Mouse (Mus musculus) kidney, postnatal 4 days (tissue): ENCODE results near the gene Tm4sf5.
A peak's percentile ranks its signal among the peaks of the same experiment; 100 is the strongest.
"Not testable (repeated sequence)": the region's sequence is repeated elsewhere in the genome, so short reads cannot be mapped to it uniquely, and the experiment has no call there.

Experiments
- DNase-seq, 2 experiments: peaks; one replicate each; pipeline ENCODE4 v3.0.0; 2021; ENCODE audit warnings: mixed read lengths in 2 of 2

The Tm4sf5 gene

GRCm38 (mm10) chr11:70504970-70505369 is at the start of gene Tm4sf5:
Tm4sf5 (plus strand) TSS chr11:70505244.
- no peak for DNase-seq

DNA sequence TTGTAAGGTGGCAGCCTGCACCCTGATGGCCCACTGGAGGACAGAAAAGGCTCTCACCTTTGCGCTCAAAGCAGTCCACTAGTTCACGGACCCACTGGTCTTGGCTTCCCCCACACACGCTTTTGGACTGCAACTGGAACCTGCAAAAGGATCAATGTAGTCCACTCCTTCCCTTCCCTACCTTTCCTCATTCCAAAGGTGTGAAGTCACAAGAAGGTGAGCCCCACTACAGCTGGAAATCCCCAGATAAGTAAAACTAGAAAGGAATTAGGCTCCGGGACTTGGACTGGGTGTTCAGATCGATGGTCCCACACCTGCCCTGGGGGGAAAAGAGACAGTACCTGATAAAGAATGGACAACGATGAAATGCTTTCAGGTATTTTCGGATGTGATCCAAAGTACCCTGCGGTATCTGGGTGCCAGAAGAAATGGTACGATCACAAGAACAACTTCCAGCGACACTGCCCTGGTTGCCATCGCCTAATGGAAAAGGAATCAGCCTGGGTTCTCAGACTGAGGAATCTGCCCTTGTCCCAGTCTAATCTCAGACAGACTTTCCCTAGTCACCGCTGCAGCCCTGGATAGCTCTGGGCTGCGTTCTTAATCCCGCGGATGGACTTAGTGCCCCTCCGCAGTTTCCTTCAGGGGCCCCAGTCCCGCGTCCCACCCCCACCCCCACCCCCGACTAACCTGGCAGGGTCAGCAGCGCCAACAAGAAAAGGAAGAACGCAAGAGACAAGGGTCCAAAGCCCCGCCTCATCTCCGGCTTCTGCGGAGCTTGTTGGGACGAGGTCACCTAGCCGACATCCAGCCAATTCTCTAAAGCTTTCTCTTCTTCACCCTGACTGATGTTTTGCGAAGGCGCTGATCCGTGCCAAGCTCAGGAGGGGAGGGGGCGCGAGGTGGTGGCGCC is 46.1 kb upstream of the Tm4sf5 start, which contains the start of gene Zmynd15:
Gene Zmynd15 (plus strand): TSS at position 746 of the 913 bp plus-strand sequence.
- DNase-seq = no peak

DNA sequence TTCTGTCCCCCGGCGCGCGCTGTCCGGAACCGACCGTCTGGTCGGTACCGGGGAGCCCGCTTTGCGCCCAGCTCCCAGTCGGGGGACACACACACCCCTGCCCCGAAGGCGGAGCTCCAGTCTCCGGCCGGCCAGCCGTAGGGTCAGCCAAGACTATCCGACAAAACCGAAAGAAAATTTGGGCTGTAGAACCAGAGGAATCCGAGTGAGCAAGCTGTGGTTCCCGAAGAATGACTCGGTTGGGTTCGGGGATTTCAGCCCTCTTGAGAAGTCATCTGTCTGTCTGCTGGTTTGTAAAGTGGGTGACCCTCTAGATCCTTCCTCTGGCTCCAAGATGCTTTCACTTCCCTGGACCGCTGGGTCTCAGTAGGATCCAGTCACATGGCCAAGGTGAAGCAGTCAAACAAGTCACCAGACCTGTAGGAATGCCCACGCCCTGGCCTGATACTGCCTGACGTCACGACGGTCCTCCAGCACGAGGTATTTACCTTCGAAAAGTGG is 45.4 kb upstream of the Tm4sf5 start, which contains the start of gene Cxcl16:
Gene Cxcl16 (minus strand): TSS at position 384 of the 501 bp plus-strand sequence.
- peak; percentile 61 to 73 for DNase-seq

DNA sequence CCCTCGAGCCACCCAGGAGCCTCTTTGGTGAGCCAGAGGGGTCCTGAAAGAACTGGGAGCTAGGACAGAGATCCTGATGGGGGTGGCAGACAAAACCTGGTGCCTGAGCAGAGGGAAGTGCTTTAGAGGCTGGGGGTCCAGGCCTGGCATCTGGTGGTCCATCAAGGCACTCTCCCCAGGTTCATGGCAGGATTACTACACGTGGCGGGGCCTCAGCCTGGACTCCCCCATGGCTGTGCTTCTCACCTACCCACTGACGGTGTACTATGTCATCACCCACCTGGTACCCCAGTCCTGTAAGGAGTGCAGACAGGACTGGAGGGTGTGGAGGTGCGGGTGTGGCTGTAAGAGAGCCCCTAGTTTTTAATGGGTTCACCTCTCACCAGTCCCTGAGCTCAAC is 41.1 kb upstream of the Tm4sf5 start:
- DNase-seq = no peak

DNA sequence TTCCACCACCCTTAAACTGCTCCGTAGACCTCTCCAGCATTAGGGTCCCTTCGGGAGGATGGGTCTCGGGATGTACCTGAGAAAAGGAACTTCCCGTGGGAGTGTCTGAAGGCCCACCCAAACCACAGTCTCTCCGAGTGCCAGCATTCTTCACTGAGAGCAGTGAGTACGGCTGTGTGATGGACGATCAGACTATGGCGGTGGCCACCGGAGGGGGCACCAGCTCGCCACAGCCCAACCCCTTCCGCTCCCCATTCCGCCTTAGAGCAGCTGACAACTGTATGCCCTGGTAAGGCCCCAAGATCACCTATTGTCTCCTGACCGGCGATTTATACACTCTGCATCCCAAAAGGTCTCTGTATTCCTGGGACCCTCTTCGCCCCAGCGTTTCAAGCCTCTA is 39.8 kb upstream of the Tm4sf5 start:
- DNase-seq = no peak

GRCm38 (mm10) chr11:70465824-70466223 is 39.2 kb upstream of the Tm4sf5 start:
- DNase-seq = peak; percentile 70 to 73

DNA sequence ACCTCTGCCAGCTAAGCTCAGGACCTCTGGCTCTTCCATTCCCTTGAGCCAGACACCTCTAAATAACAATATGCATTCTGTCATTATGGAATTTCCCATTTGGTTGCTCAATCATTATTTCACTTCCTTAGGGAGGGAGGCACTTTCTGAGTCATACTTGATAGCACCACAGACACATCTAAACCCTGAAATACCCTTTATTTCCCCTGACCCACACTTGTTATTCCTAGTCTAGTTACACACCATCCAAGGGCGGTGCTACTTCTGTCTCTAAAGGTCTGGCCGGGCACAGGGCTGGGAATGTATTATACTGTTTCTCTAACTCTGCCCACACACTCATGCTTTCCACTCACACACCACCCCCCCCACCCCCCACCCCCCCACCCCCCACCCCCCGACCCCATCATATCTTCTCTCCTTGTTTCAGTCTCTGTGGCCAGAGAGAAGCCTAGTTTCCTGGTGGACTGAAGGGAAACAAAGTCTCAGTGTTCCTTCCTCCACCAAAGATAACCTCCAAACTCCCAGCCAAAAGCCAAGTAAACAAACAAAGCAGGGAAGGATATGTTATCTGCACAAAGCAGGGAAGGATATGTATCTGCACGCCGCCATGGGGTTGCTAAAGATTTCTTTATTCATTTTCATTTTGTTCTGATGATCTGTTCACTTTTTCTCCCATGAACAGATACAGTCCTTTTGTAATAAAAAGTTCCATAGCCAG is 37.0 kb upstream of the Tm4sf5 start:
- DNase-seq = no peak

- no peak for DNase-seq
These were observed 35.3 kb upstream of the Tm4sf5 start for GRCm38 (mm10) chr11:70469764-70470163.

DNA sequence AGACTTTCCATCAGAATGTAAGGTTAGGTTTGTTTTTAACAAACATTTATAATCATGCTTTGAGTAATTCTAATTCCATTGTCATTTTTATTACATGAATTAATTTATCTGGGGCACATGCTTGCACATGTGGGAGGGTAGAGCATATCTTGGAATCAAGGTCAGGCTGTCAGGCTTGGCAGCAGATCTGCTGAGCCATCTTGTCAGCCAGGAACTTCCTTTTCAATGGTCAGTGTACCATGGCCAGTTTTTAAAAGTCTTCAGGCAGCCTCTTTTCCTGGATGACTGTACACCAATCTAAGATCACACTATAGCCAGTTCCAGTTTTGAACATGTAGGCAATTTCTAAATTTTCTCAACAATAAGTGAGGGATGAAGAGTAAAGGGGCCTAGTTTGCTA is 32.3 kb upstream of the Tm4sf5 start:
- DNase-seq = no peak

GRCm38 (mm10) chr11:70473291-70473690 is 31.8 kb upstream of the Tm4sf5 start:
- DNase-seq = not testable (repeated sequence)

DNA sequence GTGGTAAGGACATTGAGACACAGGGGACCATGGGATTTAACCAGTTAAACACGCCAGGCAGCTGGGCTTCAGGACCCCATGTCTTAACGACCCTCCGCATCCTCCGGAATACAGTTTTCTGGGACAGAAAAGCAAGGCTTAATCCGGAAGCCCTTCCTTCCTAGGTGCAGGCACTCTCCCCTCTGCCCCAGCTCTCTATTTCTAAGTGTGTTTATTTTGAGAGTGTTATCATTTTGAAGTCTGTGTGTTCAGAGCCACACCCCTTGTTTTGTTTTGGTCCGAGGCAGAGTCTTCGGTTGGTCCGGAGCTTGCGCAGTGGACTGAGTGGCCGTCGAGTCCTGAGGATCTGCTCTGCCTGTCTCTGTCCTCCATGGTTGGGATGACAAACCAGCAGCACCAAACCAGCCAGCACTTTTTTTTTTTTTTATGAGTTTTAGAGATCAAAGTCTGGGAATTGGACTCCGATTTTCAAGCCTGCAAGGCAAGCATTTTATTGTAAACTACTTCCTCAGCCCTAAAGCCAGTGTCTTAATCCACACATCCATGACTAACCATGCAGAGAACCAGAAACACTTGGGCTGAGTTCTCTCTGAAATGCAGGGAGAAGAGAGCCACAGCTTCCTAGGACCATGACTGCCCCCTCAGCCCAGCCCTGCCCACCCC is 30.0 kb upstream of the Tm4sf5 start:
- DNase-seq = peak in 1 of 2 experiments; percentile 42

DNA sequence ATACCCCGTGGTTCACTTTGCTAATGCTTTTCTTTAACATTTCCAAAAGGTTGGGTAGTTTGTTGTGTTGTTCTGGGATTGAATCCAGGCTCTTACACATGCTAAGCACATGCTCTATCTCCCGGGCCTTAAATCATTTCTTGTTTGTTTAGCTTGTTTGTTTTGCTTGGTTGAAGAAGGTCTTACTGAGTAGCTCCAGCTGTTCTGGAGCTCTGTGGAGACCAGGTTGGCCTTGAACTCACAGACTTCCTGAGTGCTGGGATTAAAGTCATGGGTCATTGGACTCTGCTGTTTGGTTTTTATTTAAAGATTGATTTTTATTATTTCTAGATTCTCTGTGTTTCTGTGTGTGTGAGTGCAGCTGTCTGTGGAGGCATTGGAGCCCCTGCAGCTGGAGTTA is 19.5 kb upstream of the Tm4sf5 start:
- peak; percentile 33 to 54 for DNase-seq

DNA sequence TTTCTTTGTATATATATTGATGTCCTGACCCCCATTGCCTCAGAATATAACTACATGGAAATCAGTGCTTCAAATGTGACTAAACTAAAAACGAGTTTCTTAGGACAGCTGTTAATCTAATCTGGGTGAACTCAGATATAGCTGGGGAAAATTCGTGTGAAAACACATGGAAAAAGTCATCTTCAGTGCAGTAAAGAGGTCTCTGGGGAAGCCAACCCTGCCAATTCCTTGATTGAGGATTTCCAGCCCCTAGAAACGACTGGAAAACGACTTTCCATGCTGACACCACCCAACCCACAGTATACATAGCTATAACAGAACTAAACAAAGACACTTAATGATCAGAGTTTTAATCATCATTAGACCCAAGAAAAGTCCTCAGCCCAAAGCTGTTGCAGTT is 17.2 kb upstream of the Tm4sf5 start:
- DNase-seq = peak in 1 of 2 experiments; percentile 24

DNA sequence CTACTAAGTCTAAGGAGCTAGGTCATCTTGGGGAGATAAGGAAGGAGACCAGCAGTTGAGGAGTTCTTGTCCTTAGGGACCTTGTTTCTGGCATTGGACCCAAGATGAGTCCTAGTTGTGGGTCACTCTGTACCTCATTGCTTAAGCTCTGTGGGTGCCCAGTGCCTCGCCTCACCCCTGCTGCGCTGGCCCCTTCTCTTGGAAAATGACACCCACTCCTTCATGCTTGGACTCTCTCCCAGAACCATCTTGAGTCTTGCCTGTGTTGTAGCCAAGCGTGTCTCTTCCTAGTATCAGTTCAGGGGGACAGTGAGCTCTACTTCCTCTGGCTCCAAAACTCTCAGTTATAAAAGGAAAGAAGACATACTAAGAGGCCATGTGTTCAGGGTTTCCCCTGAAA is 15.9 kb upstream of the Tm4sf5 start:
- DNase-seq = no peak

DNA sequence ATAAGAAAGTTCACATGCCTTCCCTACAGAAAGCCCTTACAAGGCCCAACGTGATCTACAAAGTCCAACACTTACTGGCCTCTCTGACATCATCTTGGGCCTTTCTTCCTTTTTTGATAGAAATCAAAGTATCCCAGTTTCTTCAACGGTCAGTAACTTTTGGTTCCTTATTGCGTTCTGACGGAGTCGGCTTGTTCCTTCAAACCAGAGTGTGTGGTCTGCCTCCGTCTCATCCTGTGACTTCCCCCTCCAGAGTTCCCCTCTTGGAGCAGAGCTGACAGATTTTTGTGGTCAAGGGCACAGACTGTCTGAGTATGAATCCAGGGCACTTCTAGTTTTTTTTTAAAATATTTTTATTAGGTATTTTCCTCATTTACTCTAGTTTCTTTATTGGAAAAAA is 15.4 kb upstream of the Tm4sf5 start:
- no peak for DNase-seq

DNA sequence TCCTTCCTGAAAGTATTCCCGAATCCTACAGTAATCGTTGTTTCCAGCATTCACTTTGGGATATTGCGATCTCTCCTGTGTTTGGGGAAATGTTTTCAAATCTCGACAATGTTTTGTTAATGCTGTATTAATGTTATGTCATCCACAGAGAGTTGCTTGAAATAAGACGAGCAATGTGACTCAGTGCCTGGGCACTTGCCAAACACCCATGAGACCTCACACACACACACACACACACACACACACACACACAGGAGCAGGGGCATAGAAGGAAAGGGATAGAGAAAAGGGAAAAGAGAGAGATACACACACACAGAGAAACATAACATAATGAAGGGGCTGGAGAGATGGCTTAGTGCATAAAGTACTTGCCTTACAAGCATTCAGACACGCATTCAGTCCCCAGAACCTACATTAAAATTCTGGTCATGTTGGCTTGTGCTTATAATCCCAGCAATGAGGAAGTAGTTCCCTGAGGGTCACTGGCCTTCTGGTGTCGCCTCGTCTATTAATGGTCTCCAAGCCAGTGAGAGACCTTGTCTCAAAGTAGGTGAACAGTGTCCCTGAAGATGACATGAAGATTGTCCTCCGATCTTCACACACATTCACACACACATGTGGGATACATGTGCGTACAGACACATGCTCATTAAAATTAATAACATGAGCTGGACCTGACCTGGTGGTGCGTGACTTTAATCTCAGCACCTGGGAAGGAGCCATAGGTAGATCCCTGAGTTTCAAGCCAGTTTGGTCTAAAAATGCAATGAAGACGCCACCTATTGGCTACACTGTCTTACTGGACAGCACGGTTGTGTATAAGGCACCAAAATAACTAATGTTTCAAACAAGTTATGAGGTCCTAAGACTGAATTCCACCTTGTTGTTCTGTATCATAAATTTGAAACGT is 5.2 kb upstream of the Tm4sf5 start:
- DNase-seq = peak; percentile 31 to 50

DNA sequence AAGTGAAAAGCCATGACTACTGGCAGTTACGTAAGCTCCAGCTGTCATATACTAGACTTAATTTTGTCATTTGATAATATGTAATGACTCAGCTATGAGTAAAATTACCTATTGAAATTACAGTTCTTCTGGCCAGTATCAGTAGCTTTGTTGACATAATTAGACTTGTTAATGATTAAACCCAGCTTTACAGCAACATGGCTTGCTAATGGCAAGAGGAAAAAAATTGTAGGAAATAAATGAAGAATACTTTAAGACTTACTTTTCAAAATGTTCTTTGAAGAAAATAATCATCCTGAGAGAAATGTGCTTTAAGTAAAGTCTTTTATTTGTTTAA is 4.6 kb upstream of the Tm4sf5 start:
- DNase-seq = no peak

GRCm38 (mm10) chr11:70502018-70502417 is 3.0 kb upstream of the Tm4sf5 start:
- DNase-seq = no peak

DNA sequence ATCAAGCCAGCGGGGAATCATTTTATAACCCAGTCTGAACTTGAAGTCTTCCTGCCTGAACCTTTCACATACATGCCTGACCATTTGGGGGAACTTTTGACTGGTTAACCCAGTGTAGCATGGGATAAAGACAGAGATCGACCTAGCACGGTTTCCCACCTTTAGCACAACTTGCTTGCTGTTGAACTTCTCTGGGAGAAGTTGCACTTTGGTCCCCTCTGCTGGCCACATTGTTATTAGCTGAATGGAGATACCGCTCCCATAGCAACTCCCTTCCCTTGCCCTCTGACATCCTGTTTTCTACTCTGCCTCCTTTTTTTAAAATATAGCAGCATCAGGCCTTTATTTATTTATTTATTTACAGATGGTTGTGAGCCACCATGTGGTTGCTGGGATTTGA is 1.3 kb downstream of the Tm4sf5 start:
- DNase-seq = peak; percentile 86 to 88

DNA sequence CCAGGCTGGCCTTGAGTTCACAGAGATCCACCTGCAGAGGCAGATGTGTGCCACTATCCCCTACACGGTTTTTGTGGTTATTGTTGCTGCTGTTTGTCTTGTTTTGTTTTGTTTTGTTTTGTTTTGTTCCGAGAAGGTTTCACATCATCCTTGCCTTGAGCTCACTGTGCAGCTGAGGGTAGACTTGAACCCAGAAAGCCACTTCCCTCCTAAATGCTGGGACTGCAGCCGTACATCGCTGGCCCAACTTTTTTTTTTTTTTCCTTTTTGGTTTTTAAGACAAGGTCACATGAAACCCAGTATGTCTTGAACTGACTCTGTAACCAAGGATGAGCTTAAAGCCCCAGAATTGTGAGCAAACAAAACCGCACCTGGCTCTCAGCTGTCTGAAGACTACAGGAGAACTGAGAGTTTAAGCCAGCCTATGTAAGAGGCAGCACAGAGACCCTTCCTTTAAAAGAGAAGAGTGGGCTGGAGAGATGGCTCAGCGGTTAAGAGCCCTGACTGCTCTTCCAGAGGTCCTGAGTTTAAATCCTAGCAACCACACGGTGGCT is 2.0 kb downstream of the Tm4sf5 start:
- DNase-seq = no peak

DNA sequence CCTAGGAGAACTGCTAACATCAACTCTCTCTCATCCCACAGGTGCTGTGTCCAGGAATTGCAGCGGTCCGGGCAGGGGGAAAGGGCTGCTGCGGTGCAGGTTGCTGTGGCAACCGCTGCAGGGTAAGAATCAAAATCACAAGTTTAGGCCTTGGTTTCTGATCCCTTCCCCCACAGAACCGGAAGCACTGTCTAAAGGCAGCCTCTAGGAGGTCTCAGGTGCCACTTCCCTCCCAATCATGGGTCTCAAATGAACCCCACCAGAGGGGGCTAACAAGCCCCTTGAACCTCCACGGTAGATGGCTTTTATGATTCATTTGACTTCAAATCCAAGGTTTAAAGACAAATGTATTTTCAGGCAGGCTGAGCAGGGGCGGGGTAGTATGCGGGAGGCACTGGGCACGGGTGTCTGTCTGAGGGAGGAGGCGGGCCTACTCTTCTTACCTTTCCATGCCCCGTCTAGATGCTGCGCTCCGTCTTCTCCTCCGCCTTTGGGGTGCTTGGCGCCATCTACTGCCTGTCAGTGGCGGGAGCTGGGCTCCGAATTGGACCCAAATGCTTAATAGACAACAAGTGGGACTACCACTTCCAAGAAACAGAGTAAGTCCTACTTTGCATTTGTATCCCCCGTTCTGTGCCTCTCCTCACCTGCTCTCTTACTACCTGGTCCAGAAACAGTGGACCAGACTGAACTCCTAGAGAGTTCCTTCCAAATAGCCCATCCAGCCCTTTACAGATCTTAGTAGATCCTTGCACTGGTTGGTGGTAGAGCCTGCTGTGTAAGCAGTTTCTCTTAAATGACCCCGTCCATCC is 4.9 kb downstream of the Tm4sf5 start:
- DNase-seq = peak; percentile 64 to 70
